Mouse (Mus musculus) spleen, postnatal 14 days (tissue): ENCODE results near the gene Abcb9.

Source experiments
- DNase-seq, 2 experiments: peaks; one replicate each; pipeline ENCODE4 v3.0.0; 2021 to 2022; ENCODE audit warnings: low spot score in 2 of 2

The Abcb9 gene

DNA sequence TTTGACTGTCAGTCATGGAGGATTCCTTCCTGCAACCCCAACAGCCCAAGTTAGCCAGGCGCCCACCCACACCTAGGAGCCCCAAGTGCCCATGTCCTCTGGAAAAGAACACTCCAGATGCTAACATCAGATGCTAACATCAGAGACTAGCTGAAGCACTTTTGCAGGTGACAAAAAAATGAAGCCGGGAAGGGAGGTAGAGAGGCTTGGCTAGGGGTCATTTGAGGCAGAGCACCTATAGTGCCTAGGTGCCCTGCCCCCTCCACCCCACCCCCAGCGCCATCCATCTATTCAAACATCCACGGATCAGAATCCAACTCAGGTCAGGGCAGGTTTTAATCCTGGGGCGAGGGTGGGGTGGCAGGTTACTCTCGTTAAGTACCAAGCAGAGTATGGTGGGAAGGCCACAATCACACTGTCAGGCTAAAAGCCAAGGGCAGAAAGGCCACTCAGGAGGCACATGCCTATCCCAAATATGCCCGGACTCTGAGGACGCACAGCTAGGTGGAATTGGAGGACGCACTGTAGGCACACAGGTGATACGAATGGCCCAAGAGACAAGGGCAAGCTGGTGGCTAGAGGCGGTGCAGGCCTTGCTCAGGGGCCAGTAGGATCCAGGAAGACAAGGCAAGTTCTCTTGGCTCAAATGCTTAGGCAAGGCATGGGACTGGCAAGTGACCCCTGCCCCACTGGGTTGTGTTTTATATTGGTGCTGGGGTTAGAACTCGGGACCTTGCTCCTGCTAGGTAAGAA, 1.6 kb downstream of the Abcb9 start:
- DNase-seq: no peak

DNA sequence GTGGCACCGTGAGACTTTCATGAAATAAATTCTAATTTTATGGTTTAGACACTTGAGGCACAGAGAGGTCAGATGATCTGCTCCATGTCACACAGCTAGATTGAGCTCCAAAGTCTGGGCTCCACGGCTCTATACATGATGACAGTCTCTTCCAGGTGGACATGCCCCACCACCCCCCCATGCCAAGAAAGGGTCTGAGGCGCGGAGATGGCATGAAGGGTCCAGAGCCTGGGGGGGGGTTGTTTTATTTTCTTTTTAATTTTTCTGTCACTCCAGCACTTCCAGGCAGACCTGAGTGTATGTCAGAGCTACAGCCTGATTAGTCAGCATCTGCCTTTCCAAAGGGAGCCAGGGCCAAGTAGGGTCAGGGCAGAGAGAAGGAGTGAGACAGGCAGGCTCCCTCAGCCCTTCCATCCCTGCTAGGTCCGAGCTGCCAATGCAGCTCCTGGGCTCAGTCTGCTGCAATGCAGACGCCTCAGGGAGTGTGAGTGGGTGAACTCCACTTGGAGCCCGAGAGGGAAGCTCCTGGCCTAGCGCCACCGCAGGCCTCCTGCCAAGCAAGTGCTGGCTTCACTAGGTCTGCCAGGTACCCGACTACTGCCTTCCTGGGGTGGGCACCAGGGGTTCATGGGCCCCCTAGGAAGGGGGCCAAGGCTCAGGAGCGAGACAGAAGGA, 2.3 kb downstream of the Abcb9 start:
- no peak for DNase-seq

DNA sequence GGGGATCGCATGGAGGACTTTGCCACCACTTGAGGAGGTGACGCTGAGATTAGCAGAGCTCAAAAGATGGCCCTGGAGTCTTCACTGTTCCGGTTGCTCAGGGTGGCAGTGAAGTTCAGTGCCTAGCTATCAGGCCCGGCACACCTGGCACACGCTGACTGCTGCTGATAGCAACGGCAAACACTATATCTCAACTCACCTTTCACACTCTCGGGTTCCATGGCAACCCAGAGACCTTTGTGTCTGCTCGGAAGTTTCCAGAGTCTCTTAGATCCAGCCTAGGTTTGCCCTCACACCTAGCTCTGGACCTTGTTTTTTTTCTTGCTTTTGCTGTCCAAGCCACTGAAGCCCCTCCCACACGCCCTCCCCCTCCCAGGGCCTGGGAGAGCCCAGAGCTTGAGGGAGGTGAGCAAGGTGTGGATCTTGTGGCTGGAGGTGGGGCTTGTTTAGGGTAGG, 3.6 kb downstream of the Abcb9 start:
- peak in 1 of 2 experiments; percentile 42 for DNase-seq

DNA sequence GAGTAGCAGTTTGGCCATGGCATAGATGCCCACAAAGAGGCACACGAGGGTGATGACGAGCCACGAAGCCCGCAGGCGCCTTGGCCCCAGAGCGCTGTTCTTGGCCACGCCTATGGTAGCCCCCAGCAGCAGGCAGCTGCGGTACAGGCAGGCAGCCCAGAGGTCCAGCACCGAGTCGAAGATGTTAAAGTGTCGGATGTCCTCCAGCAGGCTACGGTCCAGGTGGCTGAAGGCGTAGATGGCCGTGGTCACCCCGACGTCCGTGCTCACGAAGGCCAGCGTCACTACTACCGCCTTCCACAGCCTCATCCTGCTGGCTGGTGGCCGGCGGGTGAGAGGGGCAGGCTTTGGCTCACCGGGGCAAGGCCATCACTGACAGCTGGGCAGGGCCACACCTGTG, 5.7 kb downstream of the Abcb9 start:
- DNase-seq: no peak

DNA sequence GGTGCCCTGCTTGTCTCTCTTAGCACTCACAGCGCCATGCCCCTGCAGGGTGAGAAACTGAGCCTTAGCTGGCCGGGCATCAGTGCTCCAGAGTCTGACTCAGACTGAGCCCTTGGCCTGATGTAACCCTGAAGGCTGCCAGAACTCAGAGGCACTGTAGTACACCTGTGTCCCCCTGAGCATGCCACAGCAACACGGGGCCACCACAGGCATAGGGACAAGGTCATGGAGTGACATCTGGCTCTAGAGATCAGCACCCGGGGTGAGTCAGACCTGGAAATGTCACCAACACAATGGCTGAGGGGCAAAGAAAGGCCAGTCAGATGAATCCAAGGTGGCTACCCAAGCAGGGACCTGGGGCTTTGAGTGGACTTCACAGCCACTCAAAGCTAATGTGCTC, 8.7 kb downstream of the Abcb9 start:
- DNase-seq: no peak

DNA sequence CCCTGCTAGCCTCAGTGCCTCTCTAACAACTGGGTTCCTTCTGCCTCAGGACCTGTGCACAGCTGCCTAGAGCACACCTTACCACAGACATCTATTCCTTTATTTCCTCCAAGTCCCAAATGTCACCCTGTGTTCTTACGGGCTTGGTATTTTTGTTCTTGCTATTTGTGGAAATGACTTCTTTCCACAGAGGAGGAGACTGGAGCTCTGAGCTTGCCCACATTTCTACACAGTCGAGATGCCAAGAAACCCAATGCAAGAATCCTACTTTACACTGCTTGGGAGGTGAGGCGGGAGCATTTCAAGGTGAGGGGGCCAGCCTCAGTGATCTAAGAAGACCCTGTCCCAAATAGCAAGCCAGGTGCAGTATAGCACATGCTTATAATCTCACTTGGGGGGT, 10.1 kb downstream of the Abcb9 start:
- DNase-seq: no peak

DNA sequence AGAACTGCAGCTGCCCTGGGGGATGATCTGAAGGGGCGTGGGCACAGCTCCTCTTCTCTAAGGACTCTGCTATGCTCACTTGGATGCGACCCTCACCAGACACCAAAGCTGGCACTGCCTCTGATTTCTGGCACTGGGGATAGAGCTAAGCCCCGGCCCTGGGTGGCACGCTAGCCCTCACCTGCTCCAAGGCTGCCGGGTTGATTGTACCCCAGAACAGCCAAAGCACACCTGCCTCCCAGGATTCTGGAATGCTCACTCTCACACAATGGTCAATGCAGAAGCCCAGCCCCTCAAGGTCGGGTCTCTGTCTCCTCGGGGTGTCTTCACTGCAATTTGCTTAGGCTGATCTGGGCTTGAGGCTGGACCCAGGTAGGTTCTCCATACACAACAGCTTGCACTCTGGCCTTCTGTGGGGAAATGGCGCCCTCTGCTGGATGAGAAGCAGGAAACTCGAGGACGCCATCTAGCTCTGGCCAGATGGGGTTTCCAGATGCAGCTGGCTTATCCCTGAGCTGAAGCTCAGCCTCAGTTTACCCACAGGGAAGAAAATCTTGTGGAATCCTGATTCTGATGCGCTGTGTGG, 10.9 kb downstream of the Abcb9 start:
- peak; percentile 68 to 87 for DNase-seq

DNA sequence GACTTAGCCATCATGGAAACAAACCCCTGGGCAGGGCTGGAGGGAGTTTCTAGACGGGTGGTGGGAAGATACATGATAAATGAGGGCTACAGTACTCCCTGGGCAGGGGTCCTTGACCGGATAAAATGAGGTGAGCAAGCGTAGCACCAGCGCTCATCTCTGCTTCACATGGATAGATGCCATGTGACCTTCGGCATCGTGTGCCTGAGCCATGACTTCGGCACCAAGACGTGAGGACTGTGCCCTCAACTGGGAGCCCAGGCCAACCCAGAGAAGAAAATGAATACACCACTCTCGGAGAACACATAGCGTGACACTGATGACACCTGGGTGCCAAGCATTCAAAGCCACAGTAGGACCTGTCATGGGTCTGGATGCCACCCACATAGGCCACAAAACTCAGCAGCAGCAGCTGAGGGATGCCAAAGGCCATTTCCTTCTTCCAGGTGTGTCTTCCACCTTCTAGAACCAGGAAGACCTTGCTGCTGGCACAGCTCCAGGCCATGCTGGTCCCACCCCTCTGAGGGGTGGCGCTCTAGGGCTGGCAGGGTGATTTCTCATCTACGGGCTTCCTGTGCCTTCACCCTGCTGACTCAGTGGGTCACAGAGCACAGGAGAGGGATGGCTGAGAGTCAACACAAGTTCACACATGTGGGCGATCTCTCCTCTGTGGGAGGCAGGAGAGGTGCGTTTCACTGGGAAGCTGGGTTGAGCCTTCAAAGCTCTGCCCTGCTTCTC, 11.6 kb downstream of the Abcb9 start:
- DNase-seq: no peak

DNA sequence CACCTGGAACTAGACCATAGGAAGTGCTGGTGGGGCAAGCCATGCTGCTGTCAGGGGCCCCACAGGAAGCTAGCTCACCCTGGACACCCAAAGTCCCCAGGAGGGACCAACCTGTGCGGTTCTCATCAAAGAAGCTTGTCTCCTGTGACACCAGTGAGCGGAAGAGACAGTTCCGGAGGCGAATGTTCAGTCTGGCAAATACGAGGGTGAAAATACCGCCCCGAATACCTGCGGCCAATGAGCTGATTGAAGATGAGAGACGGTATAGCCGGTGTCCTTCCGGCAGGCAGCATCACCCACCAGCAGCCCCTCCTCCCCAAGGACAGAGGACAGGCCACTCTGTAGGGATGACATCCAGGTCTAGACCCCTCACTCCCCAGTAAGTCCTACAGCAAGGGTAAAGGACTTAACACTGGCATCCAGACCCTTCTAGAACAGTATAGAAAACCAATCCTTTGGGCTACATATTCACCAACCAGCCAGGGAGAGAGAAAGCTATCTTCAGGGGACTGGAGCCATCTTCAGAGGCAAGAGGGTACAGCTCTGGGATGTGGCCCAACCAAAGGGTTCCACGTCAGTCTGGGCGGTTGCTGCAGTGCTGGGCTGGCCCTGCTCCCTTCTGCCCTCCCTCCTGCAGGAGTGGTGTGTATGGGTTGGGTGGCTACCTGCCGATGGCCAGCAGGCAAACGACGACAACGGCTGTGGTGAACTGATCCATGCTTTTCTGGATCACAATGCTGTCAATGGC, 12.5 kb downstream of the Abcb9 start:
- DNase-seq: no peak

DNA sequence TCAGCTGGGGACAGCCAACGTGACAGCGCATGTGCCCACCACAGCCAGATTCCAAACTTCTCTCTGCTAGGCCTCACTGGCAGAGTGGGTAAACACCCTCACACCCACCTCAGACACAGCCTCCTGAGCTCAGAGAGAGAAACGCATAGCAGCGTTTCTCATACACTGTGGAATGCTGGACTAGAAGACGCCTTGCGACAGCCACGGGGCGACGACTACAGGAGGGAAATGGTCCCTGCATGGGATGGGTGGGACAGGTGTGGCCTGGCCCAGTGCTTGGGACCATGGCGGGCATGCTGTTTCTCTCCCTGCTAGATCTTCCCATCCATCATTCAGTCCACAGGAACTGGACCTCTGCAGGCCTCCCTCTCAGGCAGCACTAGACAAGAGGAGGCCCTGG, 13.2 kb downstream of the Abcb9 start:
- DNase-seq: no peak

DNA sequence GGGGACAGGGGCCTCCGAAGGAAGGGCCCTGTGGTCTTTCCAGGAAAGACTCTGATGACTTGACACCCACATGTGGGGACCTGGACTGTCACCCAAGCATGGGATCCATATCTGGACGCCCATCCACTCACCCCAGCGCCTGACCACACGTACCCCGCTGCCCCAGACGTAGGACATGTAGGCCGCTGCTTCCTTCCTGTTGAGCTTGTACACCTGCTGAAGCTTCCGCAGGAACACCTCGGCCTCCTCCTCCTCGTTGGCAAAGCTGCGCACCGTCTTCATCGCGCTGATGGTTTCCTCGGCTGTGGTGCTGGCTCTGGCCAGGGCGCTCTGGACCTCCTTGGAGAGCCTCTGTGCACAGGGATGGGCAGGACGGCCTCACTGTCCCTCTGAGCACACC, 15.7 kb downstream of the Abcb9 start:
- DNase-seq: no peak

DNA sequence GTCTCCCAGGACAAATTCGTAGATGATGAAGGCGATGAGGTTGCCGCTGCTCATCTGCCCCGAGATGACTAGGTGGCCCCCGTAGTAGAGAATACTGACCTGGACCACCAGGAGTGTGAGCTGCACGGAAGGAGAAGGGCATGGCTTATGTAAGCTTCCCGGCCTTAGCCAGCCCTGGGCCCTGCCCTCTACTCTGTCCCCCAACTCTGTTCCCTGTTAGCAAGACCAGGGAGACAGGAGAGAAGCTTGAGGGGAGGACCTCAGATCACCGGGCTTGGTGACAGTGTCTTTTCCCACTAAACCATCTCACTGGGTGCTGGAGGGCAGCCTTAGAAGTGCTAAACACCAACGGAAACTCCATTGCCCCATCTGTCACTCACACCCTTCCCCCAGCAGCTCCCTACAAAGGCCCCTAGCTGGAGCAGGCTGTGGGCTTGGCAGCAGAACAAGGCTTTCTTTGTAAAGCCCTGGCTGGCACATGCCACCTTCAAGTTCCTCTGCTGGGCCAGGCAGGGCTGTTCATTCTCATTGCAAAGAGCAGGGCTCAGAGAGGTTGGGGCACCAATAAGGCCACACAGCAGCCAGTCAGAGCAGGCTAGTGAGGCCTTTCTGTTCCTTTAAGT, 16.7 kb downstream of the Abcb9 start:
- DNase-seq: no peak

DNA sequence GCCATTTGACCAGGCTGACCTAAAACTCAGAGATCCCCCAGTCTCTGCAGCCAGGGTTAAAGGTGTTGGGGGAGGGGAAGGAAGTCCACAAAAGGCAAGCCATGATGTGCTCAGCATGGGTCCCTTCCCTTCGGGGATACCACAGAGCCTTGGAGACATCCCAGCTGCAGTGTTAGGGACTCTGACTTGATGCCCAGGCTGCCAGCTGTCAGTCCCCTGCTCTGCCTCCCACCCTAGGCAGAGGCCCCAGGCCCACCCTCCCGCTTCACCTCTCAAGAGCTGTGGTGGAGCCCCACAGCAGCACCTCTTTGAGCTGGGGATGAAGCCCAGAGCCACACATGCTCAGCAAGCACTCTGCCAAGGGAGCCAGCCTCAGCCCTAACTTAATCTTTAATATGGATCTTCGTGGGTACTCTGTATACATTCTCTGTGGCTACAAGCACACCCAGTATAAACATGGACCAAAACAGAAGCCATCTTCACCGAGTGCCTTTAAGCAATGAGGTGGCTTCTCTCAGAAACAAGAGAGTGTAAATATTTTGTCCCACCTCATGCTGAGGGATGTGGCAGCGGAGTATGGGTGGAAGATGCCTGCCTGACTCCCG, 17.6 kb downstream of the Abcb9 start:
- no peak for DNase-seq

DNA sequence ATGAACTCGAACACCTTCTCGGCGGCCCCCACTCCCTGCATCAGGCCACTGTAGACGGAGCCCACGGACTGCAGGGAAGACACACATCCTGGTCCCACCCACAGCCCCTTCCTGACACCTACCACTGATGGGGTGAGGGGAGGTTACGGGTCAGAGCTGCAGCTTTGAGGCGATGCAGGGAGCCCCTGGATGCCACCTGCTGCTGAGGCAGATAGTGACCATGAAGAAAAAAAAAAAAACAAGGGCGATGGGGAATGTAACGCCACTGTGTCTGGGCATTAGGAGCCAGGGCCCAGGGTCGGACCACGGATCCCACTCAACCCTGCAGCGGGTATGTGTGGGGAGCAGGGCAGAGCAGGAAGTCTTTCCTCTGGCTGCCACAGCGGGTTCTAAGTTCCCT, 18.4 kb downstream of the Abcb9 start:
- DNase-seq: no peak

DNA sequence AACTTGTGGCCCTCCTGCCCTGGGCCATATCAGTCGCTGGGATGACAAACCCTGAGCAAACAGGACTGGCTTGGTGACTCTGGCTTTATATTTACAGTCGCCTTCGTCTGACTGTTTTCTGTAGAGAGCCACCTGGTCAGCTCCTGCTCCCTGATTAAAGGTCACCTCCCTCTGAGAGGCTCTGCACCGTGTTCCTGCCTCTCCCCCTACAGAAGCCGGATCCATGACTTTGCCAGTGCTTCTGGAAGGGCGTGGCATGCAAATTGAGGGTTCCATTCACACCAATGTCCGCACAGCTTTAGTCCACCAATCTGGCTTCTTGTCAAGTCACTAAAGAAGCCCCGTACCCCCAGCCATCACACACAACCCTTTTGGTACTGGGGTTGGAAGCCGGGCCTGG, 19.0 kb downstream of the Abcb9 start:
- DNase-seq: no peak

DNA sequence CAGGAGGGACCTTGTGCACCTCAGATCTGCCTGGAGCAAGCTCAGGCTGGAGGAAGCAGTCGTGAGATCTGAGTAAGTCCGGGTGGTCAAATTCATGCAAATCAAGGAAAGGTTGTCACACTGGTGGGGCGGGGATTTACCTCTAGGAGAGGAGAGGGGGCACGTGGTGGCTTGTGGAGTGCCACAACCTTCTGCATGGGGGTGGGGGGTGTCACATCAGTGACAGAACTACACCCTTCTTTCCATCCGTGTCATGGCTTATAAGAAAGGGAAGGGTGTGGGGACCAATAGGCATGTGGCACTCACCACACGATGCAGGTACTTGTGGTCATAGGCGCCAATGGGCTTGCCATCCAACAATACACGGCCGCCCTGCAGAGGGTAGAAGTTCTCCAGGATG, 19.9 kb downstream of the Abcb9 start:
- DNase-seq: no peak

DNA sequence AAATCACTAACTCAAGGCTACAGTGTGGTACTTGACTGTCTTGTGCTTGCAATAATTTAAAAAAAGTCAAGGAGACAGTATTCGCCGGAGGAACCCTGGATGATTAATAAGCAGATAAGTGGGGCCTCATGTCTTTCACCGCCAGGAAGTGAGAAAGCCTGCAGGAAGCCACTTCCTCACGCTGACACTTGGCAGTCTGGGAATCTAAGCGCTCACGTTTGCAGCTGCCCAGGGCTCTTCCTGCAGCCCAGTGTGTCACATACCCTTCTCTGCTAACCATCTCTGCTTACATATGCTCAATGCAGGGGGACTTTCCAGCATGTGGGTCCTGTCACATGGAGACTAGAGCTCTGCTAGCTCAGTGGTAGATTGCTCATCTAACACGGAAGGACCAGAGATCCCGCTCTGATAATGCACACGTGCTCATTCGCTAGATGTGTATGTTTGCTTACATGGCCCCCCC, 20.7 kb downstream of the Abcb9 start:
- no peak for DNase-seq

DNA sequence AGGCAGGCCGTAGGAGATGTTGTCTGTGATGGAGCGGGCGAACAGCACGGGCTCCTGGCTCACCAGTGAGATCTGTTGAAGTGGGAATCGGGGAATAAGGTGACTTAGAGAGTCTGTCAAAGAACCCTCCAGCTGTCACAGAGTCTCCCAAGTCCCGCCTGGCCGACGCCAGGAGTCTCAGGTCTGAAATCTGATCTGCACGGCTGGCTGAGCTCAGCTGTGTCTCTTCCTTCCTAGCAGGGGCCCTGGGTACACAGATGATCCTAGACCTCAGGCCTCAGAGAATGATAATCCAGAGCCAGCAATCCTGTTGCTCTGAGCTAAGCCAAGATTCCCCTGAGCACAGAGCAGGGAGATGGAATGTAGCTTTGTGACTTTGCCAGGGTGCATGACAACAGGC, 21.9 kb downstream of the Abcb9 start:
- DNase-seq: no peak

DNA sequence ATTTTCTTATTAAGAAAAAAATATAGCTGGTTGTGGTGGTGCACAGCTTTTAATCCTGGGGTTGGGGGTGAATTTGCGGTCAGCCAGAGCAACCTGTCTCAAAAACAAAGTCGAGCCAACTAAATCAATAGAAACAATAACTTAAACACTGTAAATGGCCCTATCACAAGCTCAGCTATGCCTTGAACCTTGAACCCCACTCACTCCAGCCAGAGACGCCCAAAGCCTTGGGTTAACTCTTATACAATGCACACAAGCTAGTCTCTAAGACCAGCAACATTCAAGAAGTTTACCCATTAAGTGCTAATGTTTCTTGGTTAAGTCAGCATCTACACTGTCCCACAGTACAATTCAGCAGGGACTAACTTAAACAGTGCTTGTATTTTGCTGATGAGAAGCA, 25.9 kb downstream of the Abcb9 start:
- no peak for DNase-seq

DNA sequence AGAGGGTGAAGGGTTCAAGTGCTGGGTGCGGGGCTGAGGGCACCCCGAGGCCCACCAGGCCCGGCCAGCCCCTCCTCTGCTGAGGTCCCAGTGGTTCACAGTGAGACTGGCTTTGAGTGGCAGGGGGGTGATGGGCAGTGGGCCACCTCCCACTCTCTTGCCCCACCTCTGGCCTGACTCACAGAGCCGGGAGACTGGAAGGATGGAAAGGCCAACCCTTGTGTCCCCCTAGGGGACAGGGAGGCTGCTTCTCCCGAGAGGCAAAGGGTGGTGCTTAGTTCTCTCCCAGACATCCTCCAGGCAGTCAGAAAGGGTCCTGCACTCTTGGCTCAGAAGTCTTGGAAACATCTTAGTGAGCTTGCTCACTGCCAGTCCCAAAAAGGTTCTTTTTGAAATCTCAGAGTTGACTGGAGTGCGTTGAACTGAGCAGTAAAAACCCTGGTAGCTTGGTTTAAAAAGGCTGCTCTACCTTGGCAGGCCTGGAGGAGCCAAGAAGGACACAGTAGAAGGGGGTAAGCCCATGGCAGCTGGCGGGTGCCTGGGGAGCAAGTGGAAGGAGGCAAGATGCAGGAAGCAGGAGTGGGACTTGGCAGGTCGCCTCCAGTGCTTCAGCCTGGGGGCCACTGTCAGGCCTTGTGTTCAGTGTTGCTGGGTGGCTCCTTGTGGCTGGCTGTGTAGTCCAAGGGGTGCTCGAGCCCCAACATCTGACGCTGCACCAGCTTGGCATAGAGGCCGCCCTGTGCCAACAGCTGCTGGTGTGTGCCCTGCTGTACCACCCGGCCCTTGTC, 33.4 kb downstream of the Abcb9 start:
- DNase-seq: no peak
